Mouse (Mus musculus): ENCODE measurements at regions not wholly inside any gene's neighbourhood (a gene's known extent, or its start where the extent isn't known, plus 50 kb on each side); places are given as distances from the start of the nearest gene placed in this dataset.
"Not testable (repeated sequence)": the region's sequence is repeated elsewhere in the genome, so short reads cannot be mapped to it uniquely, and the experiment has no call there.

DNA sequence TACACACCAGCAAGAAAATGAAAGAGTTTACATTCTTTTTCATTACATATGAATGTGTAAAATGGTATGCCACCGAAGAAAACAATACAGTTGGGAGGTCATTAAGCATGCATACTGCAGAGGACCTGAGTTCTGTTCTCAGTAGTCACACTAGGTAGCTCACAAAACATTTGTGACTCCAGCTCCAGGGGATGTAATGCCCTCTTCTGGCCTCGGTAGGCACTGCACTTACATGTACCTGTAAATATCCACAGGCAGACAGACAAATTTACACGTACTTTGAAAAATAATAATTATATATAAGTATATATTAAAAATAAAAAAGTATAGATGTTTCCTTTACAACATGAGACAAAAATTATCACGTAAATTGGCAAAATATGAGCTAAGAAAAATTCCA lies 342.3 kb upstream of the Gm28363 start:
- no peak for DNase-seq (ENCODE audit: low spot score in 2 of 2)

DNA sequence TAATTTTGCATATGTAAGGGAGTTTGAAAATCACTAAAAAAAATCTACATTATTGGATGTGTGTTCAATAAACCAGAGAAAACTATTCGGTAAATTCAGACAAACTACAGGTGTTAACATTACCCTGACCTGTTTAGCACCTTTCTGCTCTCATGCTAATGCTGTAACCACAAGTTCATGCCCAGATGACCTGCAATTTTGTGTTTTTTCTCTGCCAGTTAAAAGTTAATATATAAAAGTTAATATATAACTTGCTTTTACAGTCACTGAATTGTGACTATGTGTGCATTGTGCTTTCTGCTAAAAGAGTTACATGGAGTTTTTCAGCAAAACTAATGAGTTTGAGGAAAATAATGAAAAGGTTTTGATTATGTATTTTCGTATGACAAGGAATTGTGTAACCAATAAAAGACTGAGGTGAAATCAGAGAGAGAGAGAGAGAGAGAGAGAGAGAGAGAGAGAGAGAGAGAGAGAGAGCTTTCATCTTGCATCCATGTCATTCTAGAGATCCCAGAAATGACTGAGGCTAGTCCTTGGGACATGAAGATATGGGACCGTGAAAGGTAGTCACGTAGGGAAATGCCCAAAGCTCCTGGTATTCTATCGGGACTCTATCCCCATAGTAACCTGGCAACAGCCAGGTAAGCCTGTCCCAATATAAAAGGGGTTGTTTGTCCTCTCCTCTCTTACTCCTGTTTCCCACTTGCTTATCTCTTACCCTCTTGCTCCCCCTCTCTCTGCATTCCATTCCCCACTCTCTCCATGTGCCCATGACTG lies 340.3 kb upstream of the Gm28363 start:
- DNase-seq (ENCODE audit: low spot score in 2 of 2) = no peak

DNA sequence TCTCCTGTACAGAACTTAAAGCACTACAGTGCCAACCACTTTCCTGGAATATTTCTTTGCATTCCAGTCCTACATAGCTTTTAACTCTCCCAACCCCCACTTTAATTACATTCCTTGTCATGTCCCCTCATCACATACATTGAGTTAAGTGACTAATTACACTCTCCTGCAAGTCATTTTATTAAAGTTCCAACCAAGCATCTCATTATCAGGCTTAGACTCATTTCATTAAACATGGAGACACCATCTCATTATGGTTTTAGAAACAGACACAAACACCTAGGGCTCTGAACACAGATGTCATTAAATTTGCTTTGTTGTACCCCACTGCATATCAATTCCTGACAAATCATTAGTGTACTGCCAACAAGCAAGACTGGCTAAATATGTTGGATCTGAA lies 332.9 kb upstream of the Gm28363 start:
- DNase-seq (ENCODE audit: low spot score in 2 of 2) = no peak

DNA sequence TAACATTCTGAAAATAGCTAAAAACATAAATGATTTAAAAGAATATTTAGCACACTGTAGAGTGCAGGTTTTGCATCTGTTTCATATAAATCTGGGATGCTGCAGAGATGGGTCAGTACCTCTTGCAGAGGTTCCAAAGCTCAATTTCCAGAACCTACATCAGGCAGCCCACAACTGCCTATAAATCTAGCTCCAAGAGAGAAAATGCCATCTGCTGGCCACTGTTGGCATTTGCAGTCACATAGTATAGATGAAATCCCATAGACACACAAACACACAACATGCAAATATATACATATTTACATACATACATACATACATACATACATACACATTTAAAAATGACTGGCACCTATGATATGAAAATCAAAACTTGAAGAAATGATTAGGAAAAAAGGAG lies 284.6 kb upstream of the Gm28363 start:
- DNase-seq (ENCODE audit: low spot score in 2 of 2) = peak in 1 of 2 experiments; percentile 24

DNA sequence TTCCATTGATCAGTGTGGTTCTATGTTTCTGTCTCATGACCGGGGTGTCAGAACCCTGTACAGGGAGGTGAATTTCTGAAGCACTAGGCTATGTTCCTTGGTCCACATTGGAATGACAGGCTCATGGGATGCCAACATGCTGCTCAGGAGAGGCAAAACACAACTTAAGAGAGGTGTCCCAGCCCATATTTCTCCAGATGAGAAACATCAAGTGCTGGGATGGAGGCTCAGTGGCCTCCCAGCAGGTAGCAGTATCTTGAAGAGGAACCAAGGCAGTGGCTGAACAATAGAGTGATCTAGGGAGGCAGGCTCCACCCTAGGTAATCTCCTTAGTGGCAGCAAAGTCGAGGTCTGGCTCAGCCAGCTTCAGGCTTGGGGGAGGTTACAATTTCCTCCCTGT lies 239.2 kb upstream of the Gm28363 start:
- DNase-seq (ENCODE audit: low spot score in 2 of 2) = no peak

DNA sequence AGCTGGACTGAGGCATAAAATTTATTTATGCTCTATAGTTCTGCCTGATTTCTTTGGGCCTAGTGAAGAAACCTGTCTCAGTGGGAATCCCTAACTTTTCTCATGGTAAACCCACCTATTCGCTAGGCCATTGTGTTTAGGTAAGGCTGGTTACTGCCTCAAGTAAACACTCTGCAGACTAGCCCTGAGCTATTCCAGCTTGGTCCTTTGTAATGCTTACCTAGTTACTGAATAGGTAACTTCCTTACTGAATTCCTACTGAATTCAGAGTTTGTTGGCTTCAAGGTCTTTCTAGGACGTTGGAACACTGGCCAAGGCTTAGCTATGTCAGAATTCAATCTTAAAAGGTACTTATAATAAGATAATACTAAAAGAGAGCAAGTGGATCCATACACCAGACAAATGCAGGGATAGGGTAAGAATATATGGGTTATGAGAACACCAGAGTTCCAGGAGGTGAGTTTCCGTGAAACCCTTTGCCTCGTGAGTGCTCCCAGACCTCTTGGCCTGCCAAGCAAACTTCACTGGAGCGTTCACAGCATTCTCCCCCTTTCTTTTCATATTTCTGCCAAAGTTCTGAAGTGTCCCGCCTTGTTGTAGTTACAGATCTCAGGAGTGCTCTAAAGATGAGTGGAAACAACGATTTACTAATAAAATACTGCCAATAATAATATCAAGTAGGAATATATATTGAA lies 238.6 kb upstream of the Gm28363 start:
- DNase-seq (ENCODE audit: low spot score in 2 of 2) = not testable (repeated sequence)

DNA sequence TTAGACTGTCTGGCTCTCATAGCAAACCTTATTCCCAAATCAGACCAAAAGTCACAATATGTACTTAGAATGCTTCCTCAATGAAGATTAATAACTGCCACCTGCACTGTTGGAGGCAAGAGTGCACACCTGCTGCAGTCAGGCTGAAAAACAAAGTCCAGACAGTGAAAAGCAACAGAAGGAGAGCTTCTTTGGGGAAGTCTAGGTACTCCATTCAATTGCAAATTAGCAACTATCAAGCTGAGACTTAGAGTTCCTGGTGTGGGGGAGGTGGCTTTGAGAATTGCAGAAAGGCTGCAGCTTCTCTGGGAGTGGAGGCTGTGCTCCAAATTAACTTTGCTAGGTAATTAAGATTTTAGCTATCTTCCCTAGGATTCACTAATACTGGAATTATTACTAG lies 237.8 kb upstream of the Gm28363 start:
- DNase-seq (ENCODE audit: low spot score in 2 of 2) = not testable (repeated sequence)

DNA sequence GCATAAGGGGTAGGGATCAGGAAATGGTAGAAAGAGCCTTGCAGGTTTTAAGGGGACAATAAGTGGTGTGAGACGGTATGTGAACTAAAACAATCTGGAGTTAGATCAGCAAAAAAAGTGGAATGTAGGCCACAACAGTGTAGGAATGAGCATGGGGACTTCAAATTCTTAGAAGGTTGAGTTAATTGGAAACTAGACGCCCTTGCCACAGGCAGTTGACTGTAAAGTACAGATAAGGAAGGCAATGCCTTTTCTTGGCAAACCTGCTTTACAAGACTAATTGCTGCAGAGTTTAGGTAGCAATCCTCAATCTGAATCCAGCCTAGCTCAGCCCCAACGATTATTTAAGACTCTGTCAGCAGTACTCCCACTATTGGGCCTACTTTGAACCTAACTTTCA lies 206.8 kb upstream of the Gm28363 start:
- DNase-seq (ENCODE audit: low spot score in 2 of 2) = no peak

DNA sequence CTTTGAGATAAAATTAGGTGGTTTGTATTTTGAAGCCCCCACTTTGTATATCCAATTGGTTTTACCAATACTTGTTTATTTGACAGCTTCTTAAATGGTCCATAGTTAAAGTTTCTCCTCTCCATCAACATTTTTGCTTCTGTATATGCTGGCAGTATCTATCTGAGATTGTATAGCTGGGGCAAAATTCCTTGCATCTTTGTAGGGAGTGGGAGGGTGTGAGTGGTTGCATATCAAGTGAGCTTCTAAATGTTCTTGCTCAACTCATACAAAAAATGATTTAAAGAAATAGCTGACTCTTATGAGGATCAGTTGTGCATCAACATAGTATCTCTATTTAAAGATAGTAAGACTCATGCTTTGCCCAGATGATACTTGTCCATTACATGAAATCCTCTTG lies 199.9 kb upstream of the Gm28363 start:
- DNase-seq (ENCODE audit: low spot score in 2 of 2) = no peak

DNA sequence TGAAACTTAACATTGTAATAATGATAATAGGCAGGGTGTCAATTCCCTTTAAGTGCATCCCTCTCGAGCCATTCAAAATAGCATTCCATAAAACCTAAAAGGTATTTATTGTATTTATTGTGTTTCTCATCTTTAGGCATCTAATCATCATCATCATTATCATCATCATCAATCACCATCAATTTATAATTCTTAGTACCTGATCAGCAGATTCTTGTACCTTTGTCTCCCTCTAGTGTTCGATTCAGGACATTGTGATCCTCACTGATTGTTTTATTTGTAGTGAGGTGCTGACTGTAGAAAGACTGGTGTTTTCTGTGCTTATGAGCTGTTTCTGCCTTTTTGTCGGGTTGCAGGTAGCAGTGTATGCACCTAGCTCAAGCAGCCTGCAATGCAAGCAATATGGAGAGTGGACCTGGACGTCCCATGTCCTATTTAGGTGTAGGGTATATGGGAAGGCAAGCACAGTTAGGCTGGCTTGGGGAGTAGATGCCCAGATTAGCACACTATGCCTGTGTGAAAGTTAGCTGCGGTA lies 177.4 kb upstream of the Gm28363 start:
- peak; percentile 19 to 23 for DNase-seq (ENCODE audit: low spot score in 2 of 2)
